Mouse (Mus musculus): ENCODE measurements at regions not wholly inside any gene's neighbourhood (a gene's known extent, or its start where the extent isn't known, plus 50 kb on each side); places are given as distances from the start of the nearest gene placed in this dataset.

DNA sequence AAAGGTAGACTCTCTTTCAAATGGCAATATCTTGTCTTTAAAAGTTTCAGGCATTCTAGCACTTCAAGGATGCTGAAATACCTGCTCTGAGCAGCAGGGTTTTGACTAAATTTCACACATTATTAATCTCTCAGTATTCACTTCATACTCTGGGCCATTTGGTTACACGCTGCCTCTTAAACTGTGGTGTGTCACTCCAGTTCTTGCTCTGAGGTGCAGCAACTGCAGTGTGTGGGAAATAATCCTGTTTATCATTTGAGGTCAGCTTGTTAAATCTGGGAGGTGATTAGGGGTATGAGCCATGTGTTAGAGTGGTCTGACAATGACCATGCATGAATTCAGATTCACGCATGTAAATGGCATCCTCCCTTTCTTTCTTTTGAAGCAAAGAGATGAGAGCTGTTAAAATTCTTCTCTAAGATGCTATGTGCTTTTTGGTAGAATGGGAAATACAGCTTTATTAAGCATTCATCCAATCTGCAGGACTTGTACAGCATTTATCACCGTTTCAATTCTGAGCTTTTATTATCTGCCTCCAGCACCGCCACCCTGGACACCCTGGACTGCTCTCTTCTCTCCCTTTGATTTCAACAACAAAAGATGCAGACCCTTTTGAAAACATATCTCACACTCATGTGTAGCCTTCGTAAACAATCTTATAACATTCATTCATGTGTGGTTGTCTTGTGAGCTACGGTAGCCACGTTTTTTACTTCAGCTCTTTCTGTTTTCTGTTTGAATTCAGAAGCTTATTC lies 362.4 kb upstream of the Gm38303 start:
- DNase-seq (ENCODE audit: low spot score): no peak

- no peak for DNase-seq (ENCODE audit: low spot score)
Observed at GRCm38 (mm10) chr3:10685501-10685951, 350.0 kb upstream of the Gm38303 start.

GRCm38 (mm10) chr3:10684885-10685500 lies 349.5 kb upstream of the Gm38303 start:
- DNase-seq (ENCODE audit: low spot score): peak; percentile 15

- no peak for DNase-seq (ENCODE audit: low spot score)
Observed at GRCm38 (mm10) chr3:10681938-10682337, 346.5 kb upstream of the Gm38303 start.

GRCm38 (mm10) chr3:10647975-10648511 lies 312.6 kb upstream of the Gm38303 start:
- DNase-seq (ENCODE audit: low spot score): no peak
